Mouse (Mus musculus) cerebellum, postnatal 14 days (tissue): ENCODE measurements around the gene Slc1a3.

Source experiments
- DNase-seq, 2 experiments: peaks; one replicate each; pipeline ENCODE4 v3.0.0; 2021; ENCODE audit warnings: mixed read lengths in 2 of 2

The Slc1a3 gene

GRCm38 (mm10) chr15:8658086-8658980 lies 52.2 kb downstream of the Slc1a3 start:
- peak in 1 of 2 experiments; percentile 21 for DNase-seq

- DNase-seq: no peak
These were observed 55.3 kb downstream of the Slc1a3 start for GRCm38 (mm10) chr15:8655251-8655650.

- DNase-seq: peak; percentile 44 to 48
These were observed 57.9 kb downstream of the Slc1a3 start for GRCm38 (mm10) chr15:8652637-8653036.

GRCm38 (mm10) chr15:8643997-8644692 lies 66.4 kb downstream of the Slc1a3 start:
- no peak for DNase-seq

GRCm38 (mm10) chr15:8639856-8640255 lies 70.7 kb downstream of the Slc1a3 start:
- DNase-seq: no peak

- DNase-seq: no peak
These were observed 71.8 kb downstream of the Slc1a3 start for GRCm38 (mm10) chr15:8638568-8639325.

GRCm38 (mm10) chr15:8637283-8637682 lies 73.3 kb downstream of the Slc1a3 start:
- no peak for DNase-seq

GRCm38 (mm10) chr15:8635974-8636373 lies 74.6 kb downstream of the Slc1a3 start:
- DNase-seq: no peak

GRCm38 (mm10) chr15:8634807-8635206 lies 75.8 kb downstream of the Slc1a3 start:
- no peak for DNase-seq

- no peak for DNase-seq
These were observed 76.2 kb downstream of the Slc1a3 start for GRCm38 (mm10) chr15:8634355-8634754.

- peak; percentile 70 to 78 for DNase-seq
These were observed 77.2 kb downstream of the Slc1a3 start for GRCm38 (mm10) chr15:8633375-8633774.

- no peak for DNase-seq
These were observed 78.2 kb downstream of the Slc1a3 start for GRCm38 (mm10) chr15:8632361-8632760.

GRCm38 (mm10) chr15:8629317-8629831 lies 81.2 kb downstream of the Slc1a3 start:
- DNase-seq: peak; percentile 90 to 91

GRCm38 (mm10) chr15:8628150-8628549 lies 82.4 kb downstream of the Slc1a3 start:
- no peak for DNase-seq

GRCm38 (mm10) chr15:8627097-8627537 lies 83.4 kb downstream of the Slc1a3 start:
- peak; percentile 84 to 85 for DNase-seq

- DNase-seq: peak; percentile 67
These were observed 85.2 kb downstream of the Slc1a3 start for GRCm38 (mm10) chr15:8625370-8625769.

- peak in 1 of 2 experiments; percentile 25 for DNase-seq
These were observed 86.7 kb downstream of the Slc1a3 start for GRCm38 (mm10) chr15:8623879-8624278.

- DNase-seq: no peak
These were observed 91.0 kb downstream of the Slc1a3 start for GRCm38 (mm10) chr15:8619479-8620026.

- no peak for DNase-seq
These were observed 94.3 kb downstream of the Slc1a3 start for GRCm38 (mm10) chr15:8616290-8616689.

- no peak for DNase-seq
These were observed 94.9 kb downstream of the Slc1a3 start for GRCm38 (mm10) chr15:8615511-8616224.

GRCm38 (mm10) chr15:8614701-8615100 lies 95.9 kb downstream of the Slc1a3 start:
- no peak for DNase-seq
